Mouse (Mus musculus) stomach, embryonic 14.5 days (tissue): Measurements from ENCODE around the gene Ppp1r36. TPM values are rescaled to one million over a fixed set of nuclear protein-coding genes. Genes with fewer than 3 reads are reported as not detected.

Experiments
- ATAC-seq: fragments of 200-750 bp; cut with Nextera tagmentation; 2 replicates; pipeline ENCODE4 v1.8.0; 2017; ENCODE audit warnings: low read depth, moderate TSS enrichment; ENCODE audit not compliant: insufficient number of reproducible peaks, insufficient read depth, low FRiP score
- H3K27ac ChIP-seq: fragments of 300-500 bp; sonication (generic); 2 replicates; pipeline ENCODE4 v1.5.1; 2014; ENCODE audit warnings: mild to moderate bottlenecking, low read length, moderate library complexity, mixed read lengths
- H3K27me3 ChIP-seq: fragments of 300-500 bp; sonication (generic); 2 replicates; pipeline ENCODE4 v1.6.1; 2014; ENCODE audit warnings: low read length, control low read depth, mixed read lengths; ENCODE audit not compliant: control insufficient read depth, insufficient read depth
- H3K36me3 ChIP-seq: fragments of 300-500 bp; sonication (generic); 2 replicates; pipeline ENCODE4 v1.6.1; 2014; ENCODE audit warnings: mild to moderate bottlenecking, control low read depth, low read length, moderate library complexity, mixed read lengths; ENCODE audit not compliant: control insufficient read depth, insufficient read depth
- H3K4me1 ChIP-seq: fragments of 300-500 bp; sonication (generic); 2 replicates; pipeline ENCODE4 v1.6.1; 2014; ENCODE audit warnings: low read length, control low read depth, mixed read lengths; ENCODE audit not compliant: control insufficient read depth, insufficient read depth
- H3K4me2 ChIP-seq: fragments of 300-500 bp; sonication (generic); replicated peaks from 2 replicates; pipeline ENCODE4 v1.6.1; 2014; ENCODE audit warnings: low read depth, low read length, control low read depth
- H3K4me3 ChIP-seq: fragments of 300-500 bp; sonication (generic); 2 replicates; pipeline ENCODE4 v1.5.1; 2014; ENCODE audit warnings: low read depth, low read length, control low read depth
- H3K9ac ChIP-seq: fragments of 300-500 bp; sonication (generic); replicated peaks from 2 replicates; pipeline ENCODE4 v1.6.1; 2014; ENCODE audit warnings: low read depth, mild to moderate bottlenecking, control low read depth, low read length, moderate library complexity, mixed read lengths
- H3K9me3 ChIP-seq: fragments of 300-500 bp; sonication (generic); 2 replicates; pipeline ENCODE4 v1.6.1; 2016; ENCODE audit warnings: low read depth, low read length, control low read depth; ENCODE audit not compliant: control insufficient read depth
- WGBS: fragments of 180-500 bp; shearing (Covaris S2); extraction: QIAGEN DNeasy Blood & Tissue Kit; methylation state at CpG from one replicate; pipeline ENCODE4 v1.1.7; 2014; 5-methylcytosine and 5-hydroxymethylcytosine counted together
- polyA plus RNA-seq: library from polyadenylated mRNA; unstranded; fragments of >200 nt; fragmentation: Nextera tagmentation; extraction: Ambion mirVana; gene quantifications from 2 replicates; pipeline ENCODE4 v1.2.1, GENCODE M21; 2014

Ppp1r36 gene
- polyA plus RNA-seq, 1 experiment from 2014 or later = 3.2 TPM

DNA sequence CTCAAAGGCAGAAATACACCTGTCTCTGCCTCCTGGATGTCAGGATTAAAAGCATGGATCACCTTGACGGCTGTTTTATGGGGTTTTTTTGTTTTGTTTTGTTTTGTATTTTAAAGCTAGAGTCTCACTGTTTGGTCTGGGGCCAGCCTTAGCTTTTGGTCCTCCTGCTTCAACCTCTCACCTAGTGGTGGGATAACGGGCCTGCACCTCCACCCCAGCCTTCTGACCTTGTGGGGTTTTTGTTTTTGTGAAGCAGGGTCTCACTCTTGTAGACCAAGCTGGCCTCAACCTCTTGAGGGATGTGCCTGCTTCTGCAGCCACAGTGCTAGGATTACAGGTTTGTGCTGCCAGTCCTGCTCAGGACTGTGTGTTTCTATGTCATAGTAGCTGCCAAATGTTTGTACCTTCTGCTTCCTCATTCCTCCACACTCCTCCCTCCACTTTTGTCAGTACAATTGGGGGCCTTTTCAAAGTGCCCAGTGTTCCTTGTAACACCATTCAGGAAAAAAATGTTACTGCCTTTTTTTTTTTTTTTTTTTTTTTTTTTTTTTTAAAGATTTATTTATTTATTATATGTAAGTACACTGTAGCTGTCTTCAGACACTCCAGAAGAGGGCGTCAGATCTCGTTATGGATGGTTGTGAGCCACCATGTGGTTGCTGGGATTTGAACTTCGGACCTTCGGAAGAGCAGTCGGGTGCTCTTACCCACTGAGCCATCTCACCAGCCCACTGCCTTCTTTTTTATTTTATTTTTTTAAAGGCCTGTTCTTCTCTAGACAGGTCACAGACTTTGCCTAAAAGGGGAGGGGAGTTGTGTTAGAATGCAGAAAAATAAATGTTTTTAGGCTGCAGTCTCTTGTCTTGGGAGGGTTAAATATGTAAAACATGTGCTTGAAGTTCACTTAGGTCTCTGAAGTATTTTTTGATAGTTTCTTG lies 44.2 kb upstream of the Ppp1r36 start:
- no peak for ATAC-seq
- peaks cover 21% of the 10 kb centered on the region for H3K4me1 ChIP-seq
- no peak overlapping the region for H3K4me2 ChIP-seq
- H3K4me3 ChIP-seq = no peak overlapping the region
- H3K27me3 ChIP-seq = no peaks in the 10 kb centered on the region
- H3K36me3 ChIP-seq = 0 out of 2 replicates have a peak, but pooled peaks cover 4% of the 10 kb centered on the region
- no peak overlapping the region for H3K9ac ChIP-seq
- no peak overlapping the region for H3K27ac ChIP-seq
- no peaks in the 10 kb centered on the region for H3K9me3 ChIP-seq
- WGBS = 82% methylated on average over 5 of the region's 7 CpGs

DNA sequence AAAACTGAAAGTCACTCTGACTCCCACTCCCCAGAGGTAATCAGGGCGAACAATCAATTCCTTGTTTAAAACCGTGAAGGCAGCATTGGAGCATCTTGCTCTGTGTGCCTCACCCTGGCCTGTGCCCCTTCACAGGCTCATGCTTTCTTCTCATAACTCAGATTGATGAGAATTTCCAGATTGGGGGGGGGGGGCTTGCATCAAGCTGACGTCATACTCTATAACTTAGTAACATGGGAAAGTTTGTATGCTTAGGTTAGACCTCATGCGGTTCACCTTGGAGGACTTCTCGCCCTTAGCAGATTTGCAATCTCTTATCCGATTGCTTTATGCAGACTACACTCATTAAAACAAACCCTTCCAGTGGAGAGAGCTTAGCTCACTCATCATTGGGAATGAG lies 43.3 kb upstream of the Ppp1r36 start:
- Histone ChIP-seq H3K4me3 (no peak overlapping the region), H3K9me3 (no peaks in the 10 kb centered on the region), H3K36me3 (0 out of 2 replicates have a peak, but pooled peaks cover 4% of the 10 kb centered on the region), H3K27me3 (no peaks in the 10 kb centered on the region), H3K4me1 (peaks cover 18% of the 10 kb centered on the region; the same call in 1 of the 2 replicates), H3K9ac (no peak overlapping the region), H3K4me2 (no peak overlapping the region), H3K27ac (no peak overlapping the region)
- ATAC-seq = no peak
- WGBS = 63% methylated on average over 6 of the region's 6 CpGs

DNA sequence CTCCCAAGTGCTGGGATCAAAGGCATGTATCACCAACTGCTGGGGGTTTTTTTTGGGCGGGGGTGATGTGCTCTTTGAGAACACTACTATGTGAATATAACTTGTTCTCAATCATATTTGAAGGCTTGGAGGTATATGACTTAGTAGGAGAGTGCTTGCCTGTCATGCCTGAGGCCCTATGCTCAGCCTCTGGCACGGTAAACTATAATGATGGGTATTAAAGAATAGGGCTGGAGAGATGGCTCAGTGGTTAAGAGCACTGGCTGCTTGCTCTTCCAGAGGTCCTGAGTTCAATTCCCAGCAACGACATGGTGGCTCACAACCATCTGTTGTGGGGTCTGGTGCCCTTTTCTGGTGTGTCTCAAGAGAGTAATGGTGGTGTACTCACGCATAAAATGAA lies 42.4 kb upstream of the Ppp1r36 start:
- Histone ChIP-seq H3K9me3 (no peaks in the 10 kb centered on the region), H3K27me3 (no peaks in the 10 kb centered on the region), H3K4me1 (peaks cover 18% of the 10 kb centered on the region; the same call in 1 of the 2 replicates), H3K36me3 (0 out of 2 replicates have a peak, but pooled peaks cover 4% of the 10 kb centered on the region), H3K9ac (no peak overlapping the region), H3K4me2 (no peak overlapping the region), H3K4me3 (no peak overlapping the region), H3K27ac (no peak overlapping the region)
- 77% methylated on average over 4 of the region's 4 CpGs for WGBS
- ATAC-seq = no peak

DNA sequence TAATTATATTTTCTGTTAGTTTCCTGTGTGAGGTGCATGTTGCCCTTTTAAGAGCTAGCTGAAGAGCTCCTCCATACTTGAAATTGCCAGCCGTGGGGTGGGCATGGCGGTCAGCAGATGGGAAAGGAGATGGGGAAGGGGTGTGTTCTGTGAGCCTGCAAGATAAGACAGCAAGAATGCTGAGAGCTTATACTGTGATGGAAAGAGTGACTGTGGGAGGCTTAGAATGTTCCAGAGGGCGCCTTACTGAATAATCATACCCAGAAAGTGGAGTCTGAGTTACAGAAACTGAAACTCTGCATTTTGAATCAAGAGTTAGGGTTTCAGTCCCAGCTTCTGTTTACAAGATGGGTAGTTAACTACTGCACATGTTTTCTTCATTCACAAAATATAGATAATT lies 41.8 kb upstream of the Ppp1r36 start:
- Histone ChIP-seq H3K27me3 (no peaks in the 10 kb centered on the region), H3K27ac (no peak overlapping the region), H3K9me3 (no peaks in the 10 kb centered on the region), H3K9ac (no peak overlapping the region), H3K4me2 (no peak overlapping the region), H3K4me1 (peaks cover 18% of the 10 kb centered on the region; the same call in 1 of the 2 replicates), H3K36me3 (0 out of 2 replicates have a peak, but pooled peaks cover 4% of the 10 kb centered on the region), H3K4me3 (no peak overlapping the region)
- 78% methylated on average over 3 of the region's 3 CpGs for WGBS
- ATAC-seq = no peak

DNA sequence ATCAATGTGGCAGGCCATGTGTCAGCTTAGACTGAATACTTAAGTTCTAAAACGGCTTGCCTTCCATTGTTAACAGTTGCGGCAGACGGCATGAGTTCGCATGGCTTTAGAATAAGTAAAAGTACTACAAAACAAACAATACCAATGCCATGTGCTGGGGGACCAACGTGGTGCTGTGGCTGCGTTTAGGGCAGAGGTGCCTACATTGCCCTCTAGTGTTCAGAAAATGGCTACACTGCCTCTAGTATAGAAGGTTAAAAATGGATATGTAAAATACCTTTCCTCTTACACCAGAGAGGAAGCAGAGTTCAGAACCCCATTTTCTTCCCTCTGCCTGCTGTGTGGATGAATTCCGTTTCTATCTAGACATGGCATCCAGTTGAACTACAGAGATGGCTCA lies 40.7 kb upstream of the Ppp1r36 start:
- H3K27me3 ChIP-seq = no peaks in the 10 kb centered on the region
- H3K36me3 ChIP-seq = 0 out of 2 replicates have a peak, but pooled peaks cover 4% of the 10 kb centered on the region
- WGBS = 51% methylated on average over 7 of the region's 7 CpGs
- H3K4me3 ChIP-seq = no peak overlapping the region
- no peaks in the 10 kb centered on the region for H3K9me3 ChIP-seq
- H3K9ac ChIP-seq = no peak overlapping the region
- H3K27ac ChIP-seq = no peak overlapping the region
- peaks cover 18% of the 10 kb centered on the region; the same call in 1 of the 2 replicates for H3K4me1 ChIP-seq
- no peak for ATAC-seq
- H3K4me2 ChIP-seq = no peak overlapping the region

DNA sequence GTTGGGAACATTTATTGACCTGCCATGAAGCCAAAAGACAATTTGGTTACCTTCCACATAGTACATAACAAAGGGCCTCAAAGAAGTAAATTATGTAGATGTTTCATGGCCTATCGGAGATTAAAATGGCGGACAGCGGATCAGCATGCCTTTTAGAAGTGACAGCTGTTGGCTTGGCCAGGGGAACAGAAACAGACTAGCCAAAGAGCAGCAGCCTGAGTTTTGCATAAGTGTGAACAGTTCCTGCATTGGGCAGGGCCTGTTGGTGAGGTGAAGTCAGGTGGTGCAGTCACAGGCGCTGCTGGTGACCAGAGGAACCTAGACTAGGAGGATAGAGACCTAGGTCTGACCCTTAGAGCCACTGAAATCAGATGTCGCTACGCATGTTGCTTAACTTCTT lies 40.3 kb upstream of the Ppp1r36 start:
- Histone ChIP-seq H3K4me1 (peaks cover 15% of the 10 kb centered on the region; the same call in 1 of the 2 replicates), H3K4me3 (no peak overlapping the region), H3K27me3 (no peaks in the 10 kb centered on the region), H3K9ac (no peak overlapping the region), H3K27ac (no peak overlapping the region), H3K36me3 (0 out of 2 replicates have a peak, but pooled peaks cover 4% of the 10 kb centered on the region), H3K4me2 (no peak overlapping the region), H3K9me3 (no peaks in the 10 kb centered on the region)
- WGBS = 94% methylated on average over 6 of the region's 6 CpGs
- no peak for ATAC-seq

DNA sequence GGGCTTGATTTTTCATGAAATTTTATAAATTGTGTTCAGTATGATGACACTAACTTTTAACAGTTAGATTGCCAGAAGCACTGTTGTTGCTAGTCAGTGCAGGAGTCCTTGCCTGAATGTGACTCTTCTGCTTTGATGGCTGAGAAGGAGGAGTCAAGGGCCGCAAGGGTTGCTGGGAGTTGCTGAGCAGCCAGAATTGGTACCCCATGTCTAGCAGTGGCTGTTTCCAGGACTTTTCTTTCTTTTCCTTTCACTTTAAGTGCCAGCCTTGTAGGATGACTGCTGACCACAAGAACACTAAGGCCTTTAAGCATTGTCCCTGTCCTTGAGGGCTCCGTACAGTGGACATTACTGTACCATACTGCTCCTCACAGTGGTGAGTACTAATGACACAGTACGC lies 39.6 kb upstream of the Ppp1r36 start:
- ATAC-seq = no peak
- WGBS = 94% methylated on average over 3 of the region's 3 CpGs
- Histone ChIP-seq H3K4me3 (no peak overlapping the region), H3K9me3 (no peaks in the 10 kb centered on the region), H3K4me2 (no peak overlapping the region), H3K4me1 (peaks cover 9% of the 10 kb centered on the region; the same call in 1 of the 2 replicates), H3K27me3 (no peaks in the 10 kb centered on the region), H3K27ac (no peak overlapping the region), H3K36me3 (0 out of 2 replicates have a peak, but pooled peaks cover 4% of the 10 kb centered on the region), H3K9ac (no peak overlapping the region)

DNA sequence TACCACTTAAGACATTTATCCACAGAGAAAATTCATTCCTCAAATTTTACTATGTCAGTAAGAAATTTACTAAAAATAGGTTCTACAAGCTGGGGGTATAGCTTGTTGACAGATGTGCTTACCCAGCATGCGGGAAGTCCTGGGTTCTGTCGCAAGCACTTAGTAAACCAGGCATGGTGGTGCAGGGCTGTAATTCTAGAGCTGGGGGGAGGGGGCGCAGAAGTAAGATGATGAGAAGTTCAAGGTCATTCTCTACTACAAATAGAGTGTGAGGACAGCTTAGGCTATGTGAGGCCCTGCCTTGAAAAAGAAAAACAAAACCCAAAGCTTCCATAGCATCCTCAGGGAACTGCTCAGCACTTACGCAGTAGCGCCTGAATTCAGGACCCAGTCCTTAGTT lies 38.8 kb upstream of the Ppp1r36 start:
- 0 out of 2 replicates have a peak, but pooled peaks cover 5% of the 10 kb centered on the region for H3K4me1 ChIP-seq
- 76% methylated on average over 5 of the region's 5 CpGs for WGBS
- no peaks in the 10 kb centered on the region for H3K27me3 ChIP-seq
- H3K9ac ChIP-seq = no peak overlapping the region
- H3K36me3 ChIP-seq = 0 out of 2 replicates have a peak, but pooled peaks cover 4% of the 10 kb centered on the region
- no peak overlapping the region for H3K4me2 ChIP-seq
- no peaks in the 10 kb centered on the region for H3K9me3 ChIP-seq
- H3K27ac ChIP-seq = no peak overlapping the region
- no peak for ATAC-seq
- no peak overlapping the region for H3K4me3 ChIP-seq
